14 mouse cellular contexts compared by ENCODE assay signal in the genomic region with DNA sequence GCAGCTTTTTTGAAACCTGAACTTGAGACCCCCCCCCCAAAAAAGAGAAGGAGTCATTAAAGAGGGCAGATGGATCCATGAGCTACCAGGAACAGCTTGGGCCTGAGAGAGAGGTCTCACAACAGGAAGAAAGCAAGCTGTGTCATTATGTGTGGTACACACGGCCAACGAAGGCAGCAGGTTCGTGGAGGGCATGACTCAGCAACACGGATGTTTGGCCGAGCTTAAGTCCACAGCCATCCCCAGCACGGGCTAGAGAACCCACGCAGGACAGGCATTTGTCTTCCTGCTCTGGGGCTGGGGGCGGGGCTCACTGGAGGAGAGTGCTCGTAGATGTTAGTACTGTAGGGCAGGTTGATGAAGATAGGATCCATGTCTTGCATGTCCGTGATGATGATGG.
A peak's percentile ranks its signal among the peaks of the same experiment; 100 is the strongest.
ATAC-seq lines count a peak whose summit lies in the region.
"Had no signal": no experiment of that assay in that cellular context is flagged by ENCODE, and none has a peak within 500 bp of the region (broad histone marks: within the 10 kb centered on the region; RNA-seq: fewer than 3 reads in every experiment).

No protein-coding gene starts in this region.

- H3K27ac ChIP-seq in forebrain, embryonic 13.5 days = no peak overlapping the region
- H3K27ac ChIP-seq: embryonic facial prominence, embryonic 10.5 days; embryonic facial prominence, embryonic 12.5 days; forebrain, embryonic 10.5 days; forebrain, embryonic 12.5 days; forebrain, embryonic 15.5 days had no signal

- H3K9ac ChIP-seq in forebrain, embryonic 13.5 days = no peak overlapping the region
- H3K9ac ChIP-seq: embryonic facial prominence, embryonic 12.5 days; forebrain, embryonic 12.5 days; forebrain, embryonic 15.5 days; forebrain, postnatal 0 days had no signal

- WGBS in forebrain, embryonic 13.5 days = 78% methylated on average over 10 of the region's 10 CpGs

- peaks cover 28% of the 10 kb centered on the region for H3K27me3 ChIP-seq in megakaryocyte, embryonic 14.5 days (replicated peaks)
- H3K27me3 ChIP-seq in forebrain, embryonic 13.5 days = no peaks in the 10 kb centered on the region
- H3K27me3 ChIP-seq: embryonic facial prominence, embryonic 12.5 days; forebrain, embryonic 15.5 days; Patski had no signal

- H3K4me2 ChIP-seq in forebrain, embryonic 13.5 days = no peak overlapping the region
- H3K4me2 ChIP-seq: embryonic facial prominence, embryonic 12.5 days; forebrain, embryonic 12.5 days; forebrain, embryonic 15.5 days had no signal

- ATAC-seq in megakaryocyte, adult 5-6 weeks (ENCODE audit: poor library complexity, severe bottlenecking) = no peak
- ATAC-seq in common myeloid progenitor, adult 5-6 weeks (replicated peaks; ENCODE audit: low read depth, poor library complexity, severe bottlenecking) = 0 out of 2 replicates have a peak, but pooled peaks have one; percentile 9
- peak; percentile 17; a peak in 1 of 4 replicates for ATAC-seq in hematopoietic stem cell, adult 5-6 weeks (replicated peaks in 1 of 2; ENCODE audit: insufficient read depth in 1 of 2, low FRiP score in 2 of 2, low TSS enrichment in 1 of 2, low read depth in 1 of 2, poor library complexity in 2 of 2, severe bottlenecking in 2 of 2)
- ATAC-seq in forebrain, embryonic 13.5 days = no peak
- ATAC-seq in cerebellum, adult (ENCODE audit: insufficient number of reproducible peaks, low FRiP score, low TSS enrichment) = no peak
- ATAC-seq: Patski had no signal

- peak overlapping the region; percentile 47 for H3K4me3 ChIP-seq in megakaryocyte, embryonic 14.5 days (replicated peaks)
- no peak overlapping the region for H3K4me3 ChIP-seq in forebrain, embryonic 13.5 days
- H3K4me3 ChIP-seq: embryonic facial prominence, embryonic 10.5 days; embryonic facial prominence, embryonic 12.5 days; erythroblast, embryonic 14.5 days; forebrain, embryonic 10.5 days; forebrain, embryonic 12.5 days; forebrain, embryonic 15.5 days had no signal

- peaks cover 63% of the 10 kb centered on the region for H3K4me1 ChIP-seq in megakaryocyte, embryonic 14.5 days
- H3K4me1 ChIP-seq in forebrain, embryonic 13.5 days = no peaks in the 10 kb centered on the region
- H3K4me1 ChIP-seq: embryonic facial prominence, embryonic 10.5 days; embryonic facial prominence, embryonic 12.5 days; forebrain, embryonic 15.5 days had no signal

- H3K9me3 ChIP-seq in megakaryocyte, embryonic 14.5 days = no peaks in the 10 kb centered on the region
- H3K9me3 ChIP-seq in forebrain, embryonic 13.5 days (replicated peaks) = no peaks in the 10 kb centered on the region
- H3K9me3 ChIP-seq: embryonic facial prominence, embryonic 10.5 days; embryonic facial prominence, embryonic 12.5 days; forebrain, embryonic 10.5 days; forebrain, embryonic 12.5 days; forebrain, embryonic 15.5 days had no signal

- peaks cover 13% of the 10 kb centered on the region for H3K36me3 ChIP-seq in megakaryocyte, embryonic 14.5 days (replicated peaks; ENCODE audit: low read length)
- no peaks in the 10 kb centered on the region for H3K36me3 ChIP-seq in forebrain, embryonic 13.5 days (ENCODE audit: poor library complexity, severe bottlenecking)
- H3K36me3 ChIP-seq: embryonic facial prominence, embryonic 10.5 days; embryonic facial prominence, embryonic 12.5 days; forebrain, embryonic 10.5 days; forebrain, embryonic 12.5 days; forebrain, embryonic 15.5 days had no signal

Comparison
In these comparisons a context has a peak if more than half of its experiments do, and no peak if none do; other contexts are left out.
1. ATAC-seq: peak in common myeloid progenitor, adult 5-6 weeks (single experiment) and hematopoietic stem cell, adult 5-6 weeks (2 of 2); none in megakaryocyte, adult 5-6 weeks (single experiment), forebrain, embryonic 13.5 days (single experiment) and cerebellum, adult (single experiment).